Mouse (Mus musculus): Measurements from ENCODE around the gene Nin.

DNA sequence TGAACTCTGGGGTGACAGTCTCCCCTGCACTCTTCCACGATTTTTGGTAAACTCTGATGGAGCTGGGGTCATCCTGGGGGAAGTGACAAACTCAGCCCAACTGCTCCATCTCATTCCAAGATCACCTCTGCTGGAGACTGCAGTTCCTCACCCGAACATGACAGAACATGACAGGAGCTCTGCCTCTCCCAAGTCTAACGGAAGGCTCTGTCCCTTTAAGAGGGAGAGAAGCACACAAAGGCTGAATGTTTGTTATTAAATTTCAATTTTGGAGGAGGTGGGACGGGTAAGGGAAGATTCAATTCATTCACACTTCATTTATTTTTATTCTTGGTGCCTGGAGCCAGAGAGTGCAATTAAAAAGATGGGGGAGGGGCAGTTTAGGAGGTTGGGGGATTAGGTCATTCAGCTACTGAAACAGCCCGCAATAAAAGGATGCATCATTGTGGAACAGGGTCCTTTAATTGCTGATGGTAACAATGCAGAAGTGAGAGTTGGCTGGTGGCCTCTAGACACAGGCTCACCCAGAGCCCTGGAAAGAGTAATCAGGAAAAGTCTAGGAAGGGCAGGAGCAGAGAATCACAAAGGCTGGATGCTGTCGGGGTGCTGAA, 44.8 kb downstream of the Nin start:
- TF ChIP-seq CTCF (IDR thresholded peaks at IDR 0.05; ENCODE audit: low read depth) (no peak), EP300 (IDR thresholded peaks at IDR 0.05; ENCODE audit: low read depth) (no peak)
